Mouse (Mus musculus): ENCODE data around the gene Ffar4.

Gene Ffar4

GRCm38 (mm10) chr19:38109506-38110242 lies 12.8 kb downstream of the Ffar4 start:
- no peak for DNase-seq

- no peak for DNase-seq
These were observed 14.2 kb downstream of the Ffar4 start for GRCm38 (mm10) chr19:38111056-38111455.

DNA sequence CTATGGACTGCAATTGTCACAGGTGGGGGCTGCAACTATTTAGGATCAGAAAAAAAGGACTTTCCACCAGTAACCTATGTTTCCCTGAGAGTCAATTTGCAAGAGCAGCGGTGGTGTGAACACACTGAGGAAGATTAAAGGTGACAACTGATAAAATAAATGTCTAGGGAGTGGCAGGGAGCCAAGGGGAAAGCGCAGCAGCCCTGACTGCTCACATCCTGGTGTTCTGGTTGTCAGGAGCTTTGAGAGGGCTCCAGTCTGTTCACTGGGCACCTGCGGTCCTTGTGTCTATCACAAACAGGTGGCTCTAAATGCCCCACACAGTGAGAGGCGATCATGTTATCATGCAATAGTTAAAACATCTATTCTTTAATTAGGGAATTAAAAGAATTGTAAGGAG lies 15.7 kb downstream of the Ffar4 start:
- no peak for DNase-seq

- no peak for DNase-seq
These were observed 18.1 kb downstream of the Ffar4 start for GRCm38 (mm10) chr19:38114834-38115491.

GRCm38 (mm10) chr19:38120123-38120760 lies 23.4 kb downstream of the Ffar4 start:
- DNase-seq: no peak

- no peak for DNase-seq
These were observed 27.1 kb downstream of the Ffar4 start for GRCm38 (mm10) chr19:38123921-38124320.

- DNase-seq: no peak
These were observed 27.7 kb downstream of the Ffar4 start for GRCm38 (mm10) chr19:38124401-38125218.

- no peak for DNase-seq
These were observed 28.3 kb downstream of the Ffar4 start, which contains the start of gene Rbp4 for GRCm38 (mm10) chr19:38125219-38125610. TSS of gene Rbp4 (minus strand) at chr19:38125281.

- DNase-seq: no peak
These were observed 29.8 kb downstream of the Ffar4 start for GRCm38 (mm10) chr19:38126656-38127055.

DNA sequence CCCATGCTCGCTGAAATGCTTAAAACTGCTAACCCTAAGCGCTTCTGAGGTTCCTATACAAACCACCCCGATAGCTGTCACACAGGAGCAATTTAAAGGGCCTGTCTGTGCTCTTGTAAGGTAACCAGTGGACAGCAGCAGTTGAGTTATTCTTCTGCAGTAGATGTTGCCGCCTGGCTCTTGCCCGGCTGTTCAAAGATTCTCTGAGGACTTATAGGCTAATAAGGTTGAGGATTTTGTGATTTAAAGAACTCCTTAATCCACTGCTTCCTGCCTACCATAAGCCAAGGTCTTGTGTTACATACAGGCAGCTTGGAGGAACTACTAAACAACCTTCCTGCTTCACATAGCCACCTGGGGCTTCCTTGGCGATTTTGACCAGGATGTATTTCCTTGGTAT lies 35.6 kb downstream of the Ffar4 start, which contains the start of gene Pde6c:
Pde6c (plus strand) TSS at position 301 of the 400 bp plus-strand sequence.
- no peak for DNase-seq

- no peak for DNase-seq
These were observed 37.1 kb downstream of the Ffar4 start for GRCm38 (mm10) chr19:38133986-38134385.

DNA sequence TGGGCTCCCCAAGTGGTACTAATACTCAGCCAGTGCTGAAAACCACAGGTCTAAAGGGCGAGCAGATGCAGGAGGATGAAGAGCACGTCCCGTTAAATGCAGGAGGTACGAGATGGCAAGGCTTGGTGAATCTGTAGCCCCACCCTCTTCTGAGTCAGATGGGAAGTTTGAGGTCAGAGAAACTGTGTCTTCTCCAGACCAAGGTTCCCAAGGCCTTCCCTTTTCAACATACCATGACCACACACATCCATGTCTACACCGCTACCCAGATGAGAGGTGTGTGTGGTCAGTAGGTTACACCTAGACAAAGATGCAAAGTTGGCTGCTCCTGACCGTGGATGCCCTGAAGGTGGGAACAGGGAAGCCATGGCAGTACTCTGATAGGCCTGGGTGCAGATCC lies 37.9 kb downstream of the Ffar4 start:
- no peak for DNase-seq

DNA sequence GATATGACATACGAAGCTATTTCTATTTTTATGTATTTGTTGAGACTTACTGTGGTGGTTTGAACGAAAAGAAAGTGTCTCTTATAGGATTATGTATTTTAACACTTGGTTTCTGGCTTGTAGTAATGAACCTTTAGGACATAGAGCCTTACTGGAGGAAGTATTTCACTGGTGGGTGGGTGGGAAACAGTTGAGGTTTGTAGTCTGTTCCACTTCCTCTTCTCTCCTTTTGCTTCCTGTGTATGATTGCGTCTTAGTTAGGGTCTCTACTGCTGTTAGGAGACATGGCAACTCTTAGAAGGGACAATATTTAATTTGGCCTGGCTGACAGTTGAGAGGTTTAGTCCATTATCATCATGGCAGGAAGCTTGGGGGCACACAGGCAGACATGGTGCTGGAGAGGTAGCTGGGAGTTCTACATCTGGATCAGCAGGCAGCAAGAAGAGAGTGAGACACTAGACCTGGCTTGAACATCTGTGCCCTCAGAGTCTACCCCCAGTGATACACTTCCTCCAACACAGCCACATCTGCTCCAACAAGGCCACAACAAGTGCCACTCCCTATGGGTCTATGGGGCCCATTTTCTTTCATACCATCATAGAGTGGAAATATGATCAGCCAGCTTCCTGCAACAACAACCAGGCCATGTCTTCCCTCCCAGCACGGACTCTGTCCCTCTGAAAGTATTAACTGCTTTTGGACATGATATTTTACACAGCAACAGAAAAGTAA lies 46.8 kb downstream of the Ffar4 start:
- DNase-seq: no peak

DNA sequence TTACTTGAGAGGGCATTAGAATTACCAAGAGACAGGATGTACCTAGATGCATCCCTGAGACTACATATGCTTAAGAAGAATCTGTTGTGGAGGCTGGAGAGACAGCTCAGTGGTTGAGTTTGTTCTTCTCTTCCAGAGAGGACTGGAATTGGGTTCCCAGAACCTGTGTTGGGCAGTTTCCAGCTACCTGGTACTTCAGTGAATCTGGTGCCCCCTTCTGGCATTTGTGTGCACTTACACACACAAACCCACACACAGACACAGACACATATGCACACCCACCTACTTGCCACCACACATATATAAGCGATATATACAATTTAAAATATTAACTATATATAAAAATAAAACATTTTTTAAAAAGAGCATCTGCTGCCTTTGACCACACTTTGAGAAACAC lies 59.4 kb downstream of the Ffar4 start:
- DNase-seq: no peak

DNA sequence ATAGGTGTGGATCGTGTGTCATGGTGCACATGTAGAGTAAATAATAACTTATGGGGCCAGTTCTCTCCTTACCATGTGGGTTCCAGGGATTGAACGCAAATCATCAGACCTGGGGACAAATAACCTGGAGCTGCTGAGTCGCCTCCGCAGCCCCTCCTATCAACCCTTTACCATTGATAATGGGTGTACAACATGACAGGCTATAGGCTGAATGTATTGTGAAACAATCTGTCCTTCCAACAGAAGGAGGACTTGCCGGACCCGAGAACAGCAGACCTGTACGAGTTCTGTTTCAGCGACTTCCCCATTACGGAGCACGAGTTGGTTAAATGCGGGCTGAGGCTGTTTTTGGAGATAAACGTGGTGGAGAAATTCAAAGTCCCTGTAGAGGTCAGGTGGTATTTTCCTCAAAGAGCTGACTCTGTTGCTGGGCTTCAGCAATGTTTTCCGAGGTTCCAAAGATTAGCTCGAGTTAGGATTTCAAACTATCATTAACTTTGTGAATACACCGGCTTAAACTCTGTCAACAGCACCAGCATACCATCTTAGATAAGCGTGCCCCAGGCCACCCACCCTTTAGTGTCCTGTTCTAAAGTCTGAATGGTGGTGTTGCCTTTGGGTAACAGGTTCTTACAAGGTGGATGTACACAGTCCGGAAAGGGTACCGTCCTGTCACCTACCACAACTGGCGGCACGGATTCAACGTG lies 64.9 kb downstream of the Ffar4 start:
- DNase-seq: no peak
